Mouse (Mus musculus) small intestine, adult 2 months (tissue): ENCODE results near the gene Zfp385c. TPM values are rescaled to one million over a fixed set of nuclear protein-coding genes. Genes with fewer than 3 reads are reported as not detected.

Source experiments
- H3K27ac ChIP-seq: fragments of 200-500 bp; 2 replicates; pipeline ENCODE4 v1.5.1; 2012; ENCODE audit warnings: low read depth, low read length, control low read depth, inconsistent platforms; ENCODE audit not compliant: insufficient read depth
- H3K27me3 ChIP-seq: fragments of 200-500 bp; 2 replicates; pipeline ENCODE4 v1.6.1; 2012; ENCODE audit warnings: mild to moderate bottlenecking, moderate library complexity, low read length, inconsistent platforms; ENCODE audit not compliant: control insufficient read depth, insufficient read depth
- H3K36me3 ChIP-seq: fragments of 200-500 bp; 2 replicates; pipeline ENCODE4 v1.6.1; 2012; ENCODE audit warnings: mild to moderate bottlenecking, low read length, control low read depth, inconsistent platforms; ENCODE audit not compliant: control insufficient read depth, insufficient read depth
- H3K4me1 ChIP-seq: fragments of 200-500 bp; 2 replicates; pipeline ENCODE4 v1.6.1; 2012; ENCODE audit warnings: low read length, inconsistent platforms, mixed read lengths; ENCODE audit not compliant: control insufficient read depth, insufficient read depth, insufficient read length
- H3K4me3 ChIP-seq: fragments of 200-500 bp; 2 replicates; pipeline ENCODE4 v1.5.1; 2012; ENCODE audit warnings: low read depth, mild to moderate bottlenecking, control low read depth, inconsistent platforms, low read length, moderate library complexity
- CTCF ChIP-seq: fragments of 200-500 bp; IDR thresholded peaks from 2 replicates; pipeline ENCODE4 v1.5.1; 2012; ENCODE audit warnings: low read depth, mild to moderate bottlenecking, control low read depth, inconsistent platforms, low read length, moderate library complexity, mixed read lengths; ENCODE audit not compliant: insufficient replicate concordance, insufficient read length; ENCODE audit errors: extremely low read depth
- POLR2A ChIP-seq: fragments of 200-500 bp; IDR thresholded peaks from 2 replicates; pipeline ENCODE4 v1.6.1; 2012; ENCODE audit warnings: low read depth, mild to moderate bottlenecking, control low read depth, inconsistent platforms, low read length, moderate library complexity
- WGBS: fragments of 180-500 bp; shearing (Covaris S2); methylation state at CpG from one replicate; pipeline ENCODE4 v1.1.7; 2018; 5-methylcytosine and 5-hydroxymethylcytosine counted together
- polyA plus RNA-seq: library from polyadenylated mRNA; depleted of rRNA; stranded (reverse); fragments of >200 nt; gene quantifications from 2 replicates; pipeline ENCODE4 v1.2.3, GENCODE M21; 2012

Zfp385c gene
- polyA plus RNA-seq, 1 experiment = 0.62 TPM

DNA sequence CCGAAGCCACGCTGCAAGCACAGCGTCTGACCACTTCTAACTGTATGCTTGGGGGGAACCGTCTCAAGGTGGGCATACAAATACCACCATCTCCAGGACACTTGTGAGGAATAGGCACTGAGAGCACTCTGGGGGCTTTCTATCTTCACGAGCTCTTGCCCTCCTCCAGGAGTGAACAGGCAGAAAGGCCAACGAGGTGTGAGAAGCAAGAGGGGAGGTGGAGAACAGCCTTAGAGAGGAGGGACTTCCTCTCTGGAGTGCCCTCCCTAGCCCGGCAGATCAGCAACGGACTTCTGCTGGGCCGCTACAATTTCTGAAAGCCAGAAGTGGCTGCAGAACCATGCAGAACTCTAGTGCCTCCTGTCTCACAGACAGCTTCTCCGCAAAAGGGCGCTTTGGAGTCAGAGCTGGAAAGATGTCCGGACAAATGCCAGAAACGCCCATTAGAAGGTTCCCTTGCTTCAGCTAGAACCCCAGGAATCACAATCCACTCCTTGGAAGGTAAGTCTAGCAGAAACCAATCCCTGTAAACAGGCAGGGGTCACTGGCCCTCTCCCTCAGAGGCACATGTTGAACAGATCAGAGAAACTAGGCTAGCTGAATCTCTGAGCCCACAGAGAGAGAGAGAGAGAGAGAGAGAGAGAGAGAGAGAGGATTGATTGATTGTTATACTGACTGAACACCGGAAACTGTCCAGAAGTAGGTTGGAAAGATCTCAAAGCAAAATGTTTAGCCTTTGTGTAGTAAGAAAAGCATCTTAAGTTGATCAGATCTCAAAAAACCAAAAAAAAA lies 43.9 kb upstream of the Zfp385c start:
- Histone ChIP-seq H3K27ac (peak overlapping the region; percentile 71), H3K36me3 (peaks cover 4% of the 10 kb centered on the region), H3K4me1 (peaks cover 18% of the 10 kb centered on the region), H3K4me3 (peak overlapping the region; percentile 61), H3K27me3 (no peaks in the 10 kb centered on the region)
- peak; percentile 43 for TF ChIP-seq POLR2A
- no peak for TF ChIP-seq CTCF
- 41% methylated on average over 14 of the region's 14 CpGs for WGBS

DNA sequence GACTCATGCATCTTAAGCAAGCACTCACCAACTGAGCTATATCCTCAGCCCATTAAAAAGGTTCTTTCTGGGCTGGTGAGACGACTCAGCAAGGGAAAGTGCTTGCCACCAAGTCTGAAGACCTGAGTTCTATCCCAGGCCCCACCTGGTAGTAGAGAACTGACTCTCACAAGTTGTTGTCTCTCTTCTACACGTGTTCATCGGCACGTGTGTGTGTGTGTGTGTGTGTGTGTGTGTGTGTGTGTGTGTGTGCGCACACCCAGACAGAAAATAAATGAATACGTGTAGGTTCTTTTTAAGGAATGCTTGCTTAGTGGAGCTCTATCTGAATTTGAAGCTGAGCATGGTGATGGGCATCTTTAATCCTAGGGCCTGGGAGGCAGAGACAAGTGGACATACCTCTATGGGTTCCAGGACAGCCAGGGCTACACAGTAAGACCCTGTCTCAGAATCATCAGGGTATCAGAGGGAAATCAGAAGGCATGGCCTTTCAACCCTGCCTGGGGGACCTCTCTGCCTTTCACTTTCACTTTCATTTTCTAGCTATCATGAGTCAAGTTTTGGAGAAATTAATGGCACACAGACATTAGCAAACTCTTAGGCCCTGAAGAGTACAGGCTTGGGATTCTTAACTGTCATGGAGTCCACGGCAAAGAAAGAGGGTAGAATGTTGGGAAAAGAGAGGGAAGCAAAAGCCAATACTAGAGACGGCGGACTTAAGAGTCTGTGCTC lies 43.0 kb upstream of the Zfp385c start:
- peaks cover 4% of the 10 kb centered on the region for H3K36me3 ChIP-seq
- no peak for TF ChIP-seq POLR2A
- no peak for TF ChIP-seq CTCF
- H3K4me1 ChIP-seq = peaks cover 18% of the 10 kb centered on the region
- peak overlapping the region; percentile 71 for H3K27ac ChIP-seq
- H3K27me3 ChIP-seq = no peaks in the 10 kb centered on the region
- H3K4me3 ChIP-seq = peak overlapping the region; percentile 61
- 64% methylated on average over 9 of the region's 9 CpGs for WGBS

DNA sequence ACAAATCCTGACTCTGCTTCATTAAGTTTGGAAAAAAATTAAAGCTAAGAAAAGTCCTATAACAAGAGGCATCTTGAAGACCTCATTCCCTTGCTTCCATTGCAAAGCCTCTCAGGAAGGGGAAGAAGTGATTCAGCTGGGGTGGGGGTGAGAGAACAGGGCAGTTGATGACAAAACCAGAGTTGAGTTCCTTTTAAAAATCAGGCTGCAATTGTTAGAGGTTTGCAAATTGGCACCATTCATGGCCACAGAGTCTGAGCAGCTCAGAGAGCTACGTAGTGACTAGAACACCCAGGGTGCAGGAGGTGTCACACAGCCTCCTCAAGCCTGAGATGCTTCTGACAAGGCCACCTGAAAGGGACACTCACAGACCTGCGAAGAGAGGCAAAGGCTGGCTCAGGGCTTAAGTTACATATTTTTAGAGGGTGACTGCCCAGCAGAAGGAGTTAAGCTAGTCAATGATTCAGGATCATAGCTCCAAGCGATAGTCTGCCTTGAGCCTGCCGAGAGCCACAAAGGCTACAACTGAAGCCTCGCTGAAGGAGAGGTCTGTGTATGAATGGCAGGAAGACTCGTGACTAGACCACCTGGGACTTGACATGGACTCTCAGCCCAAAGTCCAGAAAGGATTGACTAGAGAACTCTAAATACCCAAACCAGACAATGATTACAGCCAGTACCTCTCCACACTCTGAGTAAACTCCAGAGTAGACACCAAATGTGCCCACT lies 38.4 kb upstream of the Zfp385c start:
- peaks cover 11% of the 10 kb centered on the region for H3K4me1 ChIP-seq
- no peak overlapping the region for H3K27ac ChIP-seq
- H3K36me3 ChIP-seq = peaks cover 17% of the 10 kb centered on the region
- H3K4me3 ChIP-seq = no peak overlapping the region
- no peak for TF ChIP-seq CTCF
- no peak for TF ChIP-seq POLR2A
- H3K27me3 ChIP-seq = no peaks in the 10 kb centered on the region
- 79% methylated on average over 6 of the region's 6 CpGs for WGBS

DNA sequence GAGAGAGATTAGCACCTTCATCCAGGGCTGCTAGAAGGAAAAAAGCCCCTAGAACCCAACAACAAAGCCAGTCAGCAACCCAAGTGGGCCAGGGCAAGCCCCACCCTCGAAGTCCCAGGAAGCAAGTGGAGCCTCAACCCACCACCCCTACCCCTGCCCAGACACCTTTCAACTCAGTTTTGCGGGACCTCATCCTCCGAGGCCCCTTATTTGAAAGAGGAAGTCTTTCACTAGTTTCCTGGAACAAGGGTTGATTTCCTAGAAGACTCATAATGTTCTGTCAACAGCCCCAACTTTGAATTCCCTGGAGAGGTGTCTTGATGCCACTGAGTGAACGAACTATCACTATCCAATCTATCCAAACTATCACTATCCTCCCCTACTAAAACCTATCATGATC lies 37.7 kb upstream of the Zfp385c start:
- Histone ChIP-seq H3K27ac (no peak overlapping the region), H3K4me1 (peaks cover 9% of the 10 kb centered on the region), H3K4me3 (no peak overlapping the region), H3K27me3 (no peaks in the 10 kb centered on the region), H3K36me3 (peaks cover 17% of the 10 kb centered on the region)
- 79% methylated on average over 4 of the region's 4 CpGs for WGBS
- TF ChIP-seq POLR2A (no peak), CTCF (no peak)

DNA sequence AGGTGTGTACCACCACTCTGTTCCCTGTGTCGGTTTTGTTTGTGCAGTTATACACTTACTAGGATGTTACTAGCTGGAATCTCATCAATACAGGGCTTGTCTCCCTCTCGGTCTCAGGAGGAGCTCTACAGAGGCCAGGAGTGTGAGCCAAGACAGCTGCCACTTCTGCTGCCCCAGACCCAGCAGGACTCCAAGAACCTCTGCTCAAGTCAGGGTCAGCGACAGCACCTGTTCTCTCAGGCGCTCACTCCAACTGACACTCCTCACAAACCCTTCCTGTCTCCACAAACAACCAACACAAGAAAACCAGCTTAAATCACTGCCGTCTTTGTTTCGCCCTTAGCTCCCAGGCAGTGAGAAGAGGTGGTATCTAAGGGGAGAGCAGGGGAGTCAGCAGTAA lies 36.3 kb upstream of the Zfp385c start:
- TF ChIP-seq POLR2A (no peak), CTCF (no peak)

DNA sequence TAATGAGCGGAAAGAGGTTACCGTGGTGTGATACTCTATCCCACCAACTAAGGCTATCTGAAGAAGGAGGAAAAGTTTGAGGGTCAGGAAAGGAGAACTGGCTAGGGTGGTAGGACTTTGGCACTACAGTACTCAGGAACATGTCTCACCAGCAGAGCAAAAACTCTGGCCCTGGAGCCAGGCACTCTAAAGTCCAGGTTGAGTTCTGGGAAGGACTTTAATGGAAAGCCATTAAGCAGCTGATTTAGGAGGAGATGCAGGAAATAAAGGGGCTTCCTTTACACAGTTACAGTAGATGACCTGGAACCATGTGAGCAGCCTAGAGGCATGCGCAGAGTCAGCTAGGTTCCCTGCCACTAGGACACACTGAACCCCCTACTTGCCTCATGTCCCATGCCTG lies 34.9 kb upstream of the Zfp385c start:
- 89% methylated on average over 3 of the region's 3 CpGs for WGBS
- TF ChIP-seq CTCF (no peak), POLR2A (no peak)
- Histone ChIP-seq H3K27ac (no peak overlapping the region), H3K4me1 (peaks cover 21% of the 10 kb centered on the region), H3K27me3 (no peaks in the 10 kb centered on the region), H3K4me3 (no peak overlapping the region), H3K36me3 (peaks cover 13% of the 10 kb centered on the region)

More for the DNA sequence above, 36.3 kb upstream of the Zfp385c start:
- Histone ChIP-seq H3K27me3 (no peaks in the 10 kb centered on the region), H3K27ac (no peak overlapping the region), H3K36me3 (peaks cover 17% of the 10 kb centered on the region), H3K4me1 (peaks cover 16% of the 10 kb centered on the region), H3K4me3 (no peak overlapping the region)
- 85% methylated on average over 6 of the region's 6 CpGs for WGBS

DNA sequence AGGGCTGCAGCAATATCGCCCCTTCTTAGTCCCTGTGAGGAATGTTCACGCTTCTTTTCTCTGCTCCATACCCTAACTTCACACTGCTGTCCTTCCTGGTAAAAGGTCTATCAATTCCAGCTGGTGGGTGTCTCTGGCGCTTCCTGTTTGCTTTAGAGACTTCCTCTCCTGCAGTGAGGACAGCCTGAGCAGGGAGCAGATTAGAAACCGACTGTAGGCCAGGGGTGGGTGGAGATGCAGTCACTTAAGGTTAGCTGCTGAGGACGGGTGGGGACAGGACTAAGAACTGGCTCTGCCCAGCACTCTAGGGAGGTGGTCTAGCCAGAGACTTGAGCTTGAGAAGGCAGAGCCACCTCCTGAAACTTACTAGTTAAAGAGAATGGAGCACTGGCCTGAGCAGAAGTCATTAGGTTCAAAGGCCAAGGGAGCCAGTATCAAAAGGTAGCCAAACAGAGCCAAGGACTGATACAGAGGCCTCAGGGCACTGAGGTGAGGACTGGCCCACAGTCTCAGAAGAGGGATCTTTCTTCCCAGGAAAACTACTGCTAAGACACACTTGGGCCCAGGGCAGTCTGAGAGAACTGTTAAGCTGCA lies 32.8 kb upstream of the Zfp385c start:
- TF ChIP-seq POLR2A (no peak), CTCF (no peak)
- Histone ChIP-seq H3K4me1 (peaks cover 30% of the 10 kb centered on the region), H3K4me3 (no peak overlapping the region), H3K27ac (peak overlapping the region; percentile 71), H3K36me3 (peaks cover 13% of the 10 kb centered on the region), H3K27me3 (no peaks in the 10 kb centered on the region)
- 21% methylated on average over 5 of the region's 5 CpGs for WGBS
